Mouse (Mus musculus): ENCODE measurements at regions not wholly inside any gene's neighbourhood (a gene's known extent, or its start where the extent isn't known, plus 50 kb on each side); places are given as distances from the start of the nearest gene placed in this dataset.

GRCm38 (mm10) chr4:8372069-8372468 is 133.2 kb upstream of the Car8 start:
- no peak overlapping the region for H3K4me3 ChIP-seq (ENCODE audit: low read depth, low read length)
- no peaks in the 10 kb centered on the region for H3K36me3 ChIP-seq (replicated peaks; ENCODE audit: control insufficient read depth, insufficient read depth, low read length)
- ATAC-seq (ENCODE audit: insufficient read depth, low read depth) (no peak), DNase-seq (ENCODE audit: low spot score) (no peak)
- no peak for TF ChIP-seq EP300 (IDR thresholded peaks at IDR 0.05; ENCODE audit: low read depth)
- TF ChIP-seq CTCF (IDR thresholded peaks at IDR 0.05; ENCODE audit: low read depth), result peak; percentile 48
- WGBS, result 56% methylated on average over 3 of the region's 3 CpGs
- H3K9me3 ChIP-seq (replicated peaks; ENCODE audit: control insufficient read depth, low read length), result no peaks in the 10 kb centered on the region
- H3K9ac ChIP-seq (replicated peaks; ENCODE audit: low read depth, low read length), result no peak overlapping the region
- no peaks in the 10 kb centered on the region for H3K27me3 ChIP-seq (ENCODE audit: control insufficient read depth, insufficient read depth, low read length)
- peaks cover 4% of the 10 kb centered on the region for H3K4me1 ChIP-seq (ENCODE audit: control insufficient read depth, insufficient read depth)
- no peak overlapping the region for H3K27ac ChIP-seq (ENCODE audit: low read depth)
- H3K4me2 ChIP-seq (ENCODE audit: low read depth, low read length), result no peak overlapping the region

DNA sequence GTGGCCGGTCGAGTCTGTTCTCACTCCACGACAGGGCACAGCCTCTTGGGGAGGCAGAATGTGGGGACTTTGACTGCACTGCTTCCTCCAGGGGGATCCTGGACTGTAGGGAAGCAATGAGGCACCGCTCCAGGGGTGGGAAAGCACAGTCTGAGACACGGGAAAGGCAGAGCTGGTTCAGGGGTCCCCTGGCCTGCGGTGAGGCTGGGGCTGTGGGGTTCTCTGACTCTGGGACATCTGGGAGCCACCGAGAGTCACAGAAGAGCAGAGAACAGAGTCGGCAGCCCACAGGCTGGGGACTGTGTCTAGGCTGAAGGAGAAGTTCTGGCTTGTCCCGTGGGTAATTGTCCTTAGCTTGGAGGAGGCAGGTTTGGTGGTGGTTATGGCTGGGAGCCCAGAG is 131.9 kb upstream of the Car8 start:
- no peaks in the 10 kb centered on the region for H3K27me3 ChIP-seq (ENCODE audit: control insufficient read depth, insufficient read depth, low read length)
- no peaks in the 10 kb centered on the region for H3K9me3 ChIP-seq (replicated peaks; ENCODE audit: control insufficient read depth, low read length)
- H3K9ac ChIP-seq (replicated peaks; ENCODE audit: low read depth, low read length), result no peak overlapping the region
- TF ChIP-seq EP300 (IDR thresholded peaks at IDR 0.05; ENCODE audit: low read depth), result no peak
- no peak for TF ChIP-seq CTCF (IDR thresholded peaks at IDR 0.05; ENCODE audit: low read depth)
- H3K36me3 ChIP-seq (replicated peaks; ENCODE audit: control insufficient read depth, insufficient read depth, low read length), result no peaks in the 10 kb centered on the region
- H3K27ac ChIP-seq (ENCODE audit: low read depth), result no peak overlapping the region
- H3K4me3 ChIP-seq (ENCODE audit: low read depth, low read length), result no peak overlapping the region
- no peak overlapping the region for H3K4me2 ChIP-seq (ENCODE audit: low read depth, low read length)
- peaks cover 4% of the 10 kb centered on the region for H3K4me1 ChIP-seq (ENCODE audit: control insufficient read depth, insufficient read depth)
- DNase-seq (ENCODE audit: low spot score), result no peak
- WGBS, result 53% methylated on average over 9 of the region's 9 CpGs
- ATAC-seq (ENCODE audit: insufficient read depth, low read depth), result no peak

- H3K27ac ChIP-seq (ENCODE audit: low read depth), result no peak overlapping the region
- ATAC-seq (ENCODE audit: insufficient read depth, low read depth) (no peak; the same call in 1 of the 2 replicates), DNase-seq (ENCODE audit: low spot score) (peak; percentile 84)
- no peaks in the 10 kb centered on the region for H3K4me1 ChIP-seq (ENCODE audit: control insufficient read depth, insufficient read depth)
- no peaks in the 10 kb centered on the region for H3K27me3 ChIP-seq (ENCODE audit: control insufficient read depth, insufficient read depth, low read length)
- no peaks in the 10 kb centered on the region for H3K36me3 ChIP-seq (replicated peaks; ENCODE audit: control insufficient read depth, insufficient read depth, low read length)
- 57% methylated on average over 13 of the region's 13 CpGs for WGBS
- TF ChIP-seq CTCF (IDR thresholded peaks at IDR 0.05; ENCODE audit: low read depth) (peak; percentile 78), EP300 (IDR thresholded peaks at IDR 0.05; ENCODE audit: low read depth) (no peak)
- H3K9me3 ChIP-seq (replicated peaks; ENCODE audit: control insufficient read depth, low read length), result no peaks in the 10 kb centered on the region
- H3K4me2 ChIP-seq (ENCODE audit: low read depth, low read length), result no peak overlapping the region
- no peak overlapping the region for H3K9ac ChIP-seq (replicated peaks; ENCODE audit: low read depth, low read length)
- H3K4me3 ChIP-seq (ENCODE audit: low read depth, low read length), result no peak overlapping the region
Measured at GRCm38 (mm10) chr4:8367487-8368276, 128.8 kb upstream of the Car8 start.

DNA sequence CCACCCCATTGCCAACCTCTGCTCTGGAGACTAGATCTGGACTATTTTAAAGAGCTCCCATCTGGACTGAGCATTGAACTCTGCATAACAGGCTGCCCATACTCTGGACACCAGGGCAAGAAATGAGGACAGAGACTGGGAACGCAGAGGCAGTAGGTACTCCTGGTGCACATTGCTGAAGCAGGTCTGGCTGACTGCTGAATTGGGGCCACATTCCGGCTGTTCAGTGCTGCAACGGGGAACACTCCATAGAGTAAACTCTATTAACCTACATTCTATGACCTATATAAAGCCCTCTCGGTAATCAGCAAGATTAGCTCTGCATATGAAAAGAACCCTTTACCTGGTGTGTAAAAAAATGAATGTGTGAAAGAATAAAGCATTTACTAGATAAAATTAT is 128.1 kb upstream of the Car8 start:
- H3K36me3 ChIP-seq (replicated peaks; ENCODE audit: control insufficient read depth, insufficient read depth, low read length), result no peaks in the 10 kb centered on the region
- no peak overlapping the region for H3K4me2 ChIP-seq (ENCODE audit: low read depth, low read length)
- ATAC-seq (ENCODE audit: insufficient read depth, low read depth), result no peak
- H3K27me3 ChIP-seq (ENCODE audit: control insufficient read depth, insufficient read depth, low read length), result no peaks in the 10 kb centered on the region
- no peak for TF ChIP-seq CTCF (IDR thresholded peaks at IDR 0.05; ENCODE audit: low read depth)
- TF ChIP-seq EP300 (IDR thresholded peaks at IDR 0.05; ENCODE audit: low read depth), result no peak
- H3K4me3 ChIP-seq (ENCODE audit: low read depth, low read length), result no peak overlapping the region
- no peaks in the 10 kb centered on the region for H3K9me3 ChIP-seq (replicated peaks; ENCODE audit: control insufficient read depth, low read length)
- no peak overlapping the region for H3K9ac ChIP-seq (replicated peaks; ENCODE audit: low read depth, low read length)
- H3K4me1 ChIP-seq (ENCODE audit: control insufficient read depth, insufficient read depth), result no peaks in the 10 kb centered on the region
- no peak for DNase-seq (ENCODE audit: low spot score)
- 69% methylated on average over 4 of the region's 4 CpGs for WGBS
- H3K27ac ChIP-seq (ENCODE audit: low read depth), result no peak overlapping the region

GRCm38 (mm10) chr4:8362409-8362808 is 123.6 kb upstream of the Car8 start:
- Histone ChIP-seq H3K27me3 (ENCODE audit: control insufficient read depth, insufficient read depth, low read length) (no peaks in the 10 kb centered on the region), H3K36me3 (replicated peaks; ENCODE audit: control insufficient read depth, insufficient read depth, low read length) (no peaks in the 10 kb centered on the region), H3K9ac (replicated peaks; ENCODE audit: low read depth, low read length) (no peak overlapping the region), H3K4me2 (ENCODE audit: low read depth, low read length) (no peak overlapping the region), H3K27ac (ENCODE audit: low read depth) (no peak overlapping the region), H3K9me3 (replicated peaks; ENCODE audit: control insufficient read depth, low read length) (no peaks in the 10 kb centered on the region), H3K4me3 (ENCODE audit: low read depth, low read length) (no peak overlapping the region), H3K4me1 (ENCODE audit: control insufficient read depth, insufficient read depth) (no peaks in the 10 kb centered on the region)
- 71% methylated on average over 4 of the region's 4 CpGs for WGBS
- TF ChIP-seq CTCF (IDR thresholded peaks at IDR 0.05; ENCODE audit: low read depth) (no peak), EP300 (IDR thresholded peaks at IDR 0.05; ENCODE audit: low read depth) (no peak)
- ATAC-seq (ENCODE audit: insufficient read depth, low read depth) (no peak), DNase-seq (ENCODE audit: low spot score) (no peak)

DNA sequence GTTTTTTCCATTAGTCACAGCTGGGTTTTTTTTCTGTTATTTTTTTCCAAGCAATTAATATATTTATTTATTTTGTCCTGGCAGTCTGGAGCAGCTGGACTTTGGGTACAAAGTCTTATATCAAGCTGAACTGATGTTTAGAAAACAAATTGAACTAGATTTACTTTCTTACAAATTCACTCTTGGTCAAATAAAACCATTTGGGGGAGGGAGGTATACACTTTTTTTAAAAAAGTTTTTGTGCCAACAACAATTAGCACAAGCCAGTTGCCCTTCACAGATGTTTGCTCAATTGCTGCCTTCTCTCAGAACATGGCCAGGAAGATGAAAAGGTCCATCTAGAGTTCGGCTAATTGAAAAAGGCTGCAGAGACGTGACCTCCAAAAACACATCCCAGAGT is 123.1 kb upstream of the Car8 start:
- Histone ChIP-seq H3K9me3 (replicated peaks; ENCODE audit: control insufficient read depth, low read length) (no peaks in the 10 kb centered on the region), H3K36me3 (replicated peaks; ENCODE audit: control insufficient read depth, insufficient read depth, low read length) (no peaks in the 10 kb centered on the region), H3K27ac (ENCODE audit: low read depth) (no peak overlapping the region), H3K9ac (replicated peaks; ENCODE audit: low read depth, low read length) (no peak overlapping the region), H3K27me3 (ENCODE audit: control insufficient read depth, insufficient read depth, low read length) (no peaks in the 10 kb centered on the region), H3K4me1 (ENCODE audit: control insufficient read depth, insufficient read depth) (no peaks in the 10 kb centered on the region), H3K4me2 (ENCODE audit: low read depth, low read length) (no peak overlapping the region), H3K4me3 (ENCODE audit: low read depth, low read length) (no peak overlapping the region)
- 59% methylated on average over 2 of the region's 2 CpGs for WGBS
- TF ChIP-seq CTCF (IDR thresholded peaks at IDR 0.05; ENCODE audit: low read depth) (no peak), EP300 (IDR thresholded peaks at IDR 0.05; ENCODE audit: low read depth) (no peak)
- DNase-seq (ENCODE audit: low spot score) (no peak), ATAC-seq (ENCODE audit: insufficient read depth, low read depth) (no peak)
